Mouse (Mus musculus) liver, embryonic 14.5 days (tissue): ENCODE measurements around the gene 4930535I16Rik.

Experiments
- CTCF ChIP-seq: IDR thresholded peaks from 2 replicates; pipeline ENCODE4 v1.5.1; 2016; ENCODE audit warnings: antibody characterized with exemption, low read depth, control low read depth
- EP300 ChIP-seq: IDR thresholded peaks from 2 replicates; pipeline ENCODE4 v1.6.1; 2016; ENCODE audit warnings: antibody characterized with exemption, low read depth

DNA sequence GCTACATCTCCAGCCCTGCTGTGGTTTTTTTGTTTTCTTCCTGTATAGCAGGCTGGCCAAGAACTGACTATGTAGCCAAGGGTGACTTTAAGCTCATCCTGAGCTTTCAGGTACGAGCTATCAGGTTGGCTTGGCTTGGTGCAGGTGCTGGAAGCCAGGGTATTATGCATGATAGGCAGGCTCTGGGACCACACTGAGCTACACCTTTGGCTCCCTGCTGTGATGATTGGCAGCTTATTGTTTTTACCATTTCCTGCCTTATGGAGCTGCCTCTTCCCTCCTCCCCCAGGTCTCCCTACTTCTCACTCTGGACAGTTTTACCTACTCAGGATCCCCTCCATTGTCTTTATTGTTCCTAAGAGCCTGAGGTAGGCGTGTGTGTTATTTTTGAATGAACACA lies 1.0 kb upstream of the 4930535I16Rik start:
- no peak for TF ChIP-seq CTCF
- TF ChIP-seq EP300, result no peak
